ENCODE assay signal across 9 mouse cellular contexts in the genomic region with DNA sequence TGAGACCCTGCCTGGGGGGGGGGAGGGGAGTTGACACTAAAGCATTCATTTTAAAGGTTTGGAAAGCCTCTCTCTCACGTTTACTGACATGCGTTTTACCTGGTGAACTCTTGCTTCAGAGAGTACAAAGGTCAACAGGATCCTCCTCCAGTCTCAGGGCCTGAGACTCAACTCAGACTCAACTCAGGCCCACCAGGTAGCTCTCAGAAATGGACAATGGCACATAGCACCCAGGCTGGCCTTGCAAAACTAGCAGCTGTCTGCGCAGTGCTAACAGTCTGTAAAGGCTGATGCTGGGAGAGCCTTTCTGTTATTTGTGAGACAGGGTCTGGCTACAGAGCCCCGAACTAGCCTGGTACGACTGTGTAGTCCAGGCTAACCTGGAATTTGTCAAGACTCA. TPM values are rescaled to one million over a fixed set of nuclear protein-coding genes. Genes with fewer than 3 reads are reported as not detected.
DNase-seq lines count a peak whose midpoint lies in the region; ATAC-seq and TF ChIP-seq lines count a peak whose summit lies in the region.
"Had no signal": no experiment of that assay in that cellular context is flagged by ENCODE, and none has a peak within 500 bp of the region (broad histone marks: within the 10 kb centered on the region; RNA-seq: fewer than 3 reads in every experiment).

No protein-coding gene starts in this region.

- H3K9me3 ChIP-seq in heart, embryonic 11.5 days (replicated peaks; ENCODE audit: control insufficient read depth, low read length): no peaks in the 10 kb centered on the region
- H3K9me3 ChIP-seq in intestine, embryonic 14.5 days (ENCODE audit: control insufficient read depth, low read length): no peaks in the 10 kb centered on the region
- H3K9me3 ChIP-seq in midbrain, embryonic 11.5 days (ENCODE audit: control insufficient read depth, low read length): no peaks in the 10 kb centered on the region

- H3K27ac ChIP-seq in heart, embryonic 11.5 days (ENCODE audit: low read depth, low read length): peak overlapping the region; percentile 83; the same call in 1 of the 2 replicates
- H3K27ac ChIP-seq in bone marrow macrophage, adult 2 months (ENCODE audit: insufficient read depth, low read depth, low read length): no peak overlapping the region
- 0 out of 2 replicates have a peak overlapping the region, but pooled peaks have one; percentile 57 for H3K27ac ChIP-seq in intestine, embryonic 14.5 days (ENCODE audit: low read depth)
- no peak overlapping the region for H3K27ac ChIP-seq in midbrain, embryonic 11.5 days (ENCODE audit: low read depth, low read length)

- H3K4me3 ChIP-seq in heart, embryonic 11.5 days (ENCODE audit: low read depth, low read length): peak overlapping the region; percentile 70
- peak overlapping the region; percentile 77 for H3K4me3 ChIP-seq in bone marrow macrophage, adult 2 months (ENCODE audit: insufficient read depth, low read length)
- peak overlapping the region; percentile 85 for H3K4me3 ChIP-seq in intestine, embryonic 14.5 days (ENCODE audit: low read depth, low read length)
- no peak overlapping the region; the same call in 1 of the 2 replicates for H3K4me3 ChIP-seq in midbrain, embryonic 11.5 days (ENCODE audit: low read depth, low read length)

- H3K9ac ChIP-seq in heart, embryonic 11.5 days (ENCODE audit: low read depth, low read length): peak overlapping the region; percentile 80
- H3K9ac ChIP-seq in intestine, embryonic 14.5 days (ENCODE audit: low read length): peak overlapping the region; percentile 79
- 0 out of 2 replicates have a peak overlapping the region, but pooled peaks have one; percentile 9 for H3K9ac ChIP-seq in midbrain, embryonic 11.5 days (ENCODE audit: low read length)

- no peaks in the 10 kb centered on the region for H3K36me3 ChIP-seq in heart, embryonic 11.5 days (ENCODE audit: control insufficient read depth, insufficient read depth, low read length)
- no peaks in the 10 kb centered on the region for H3K36me3 ChIP-seq in intestine, embryonic 14.5 days (ENCODE audit: control insufficient read depth, insufficient read depth, low read length)
- no peaks in the 10 kb centered on the region for H3K36me3 ChIP-seq in midbrain, embryonic 11.5 days (ENCODE audit: control insufficient read depth, insufficient read depth, low read length)

- H3K4me2 ChIP-seq in heart, embryonic 11.5 days: peak overlapping the region; percentile 74
- H3K4me2 ChIP-seq in intestine, embryonic 14.5 days (ENCODE audit: low read length): peak overlapping the region; percentile 53
- H3K4me2 ChIP-seq in midbrain, embryonic 11.5 days: peak overlapping the region; percentile 85; the same call in 1 of the 2 replicates

- no peak for TF ChIP-seq POLR2A in bone marrow macrophage, adult 2 months (IDR thresholded peaks at IDR 0.05; ENCODE audit: borderline replicate concordance, low read depth, low read length)

- TF ChIP-seq CTCF in bone marrow macrophage, adult 2 months (IDR thresholded peaks at IDR 0.05; ENCODE audit: low read depth, low read length): no peak

- intact Hi-C loops in left cerebral cortex, postnatal 14 days (cut with DNase I): loop anchor here (5.0 kb wide), 1 partner anchor 61 kb away; a partner anchor contains a TSS
- intact Hi-C loops in gastrocnemius, postnatal 14 days (cut with DNase I; ENCODE audit: low total_unique reads): no loop called here

- H3K4me1 ChIP-seq in heart, embryonic 11.5 days (ENCODE audit: control insufficient read depth, insufficient read depth, low read length): peaks cover 23% of the 10 kb centered on the region
- peaks cover 25% of the 10 kb centered on the region for H3K4me1 ChIP-seq in bone marrow macrophage, adult 2 months (ENCODE audit: control insufficient read depth, insufficient read depth, low read length)
- H3K4me1 ChIP-seq in intestine, embryonic 14.5 days (replicated peaks; ENCODE audit: control insufficient read depth, insufficient read depth, low read length): peaks cover 36% of the 10 kb centered on the region
- H3K4me1 ChIP-seq in midbrain, embryonic 11.5 days (ENCODE audit: control insufficient read depth, insufficient read depth, low read length): peaks cover 25% of the 10 kb centered on the region

- 39% methylated on average over 5 of the region's 5 CpGs for WGBS in heart, embryonic 11.5 days (ENCODE audit: insufficient replicate concordance)
- 65% methylated on average over 5 of the region's 5 CpGs for WGBS in intestine, embryonic 14.5 days
- 54% methylated on average over 5 of the region's 5 CpGs for WGBS in midbrain, embryonic 11.5 days

- no peak for ATAC-seq in heart, embryonic 11.5 days (replicated peaks; ENCODE audit: insufficient number of reproducible peaks, low FRiP score, low TSS enrichment)
- no peak for ATAC-seq in intestine, embryonic 14.5 days (replicated peaks; ENCODE audit: low FRiP score, low TSS enrichment, low read depth)
- ATAC-seq in midbrain, embryonic 11.5 days (ENCODE audit: low FRiP score): no peak
- ATAC-seq in erythroid progenitor cell, adult 5-6 weeks (replicated peaks; ENCODE audit: low FRiP score, poor library complexity, severe bottlenecking): no peak

- DNase-seq in heart, postnatal 4 days: no peak
- no peak for DNase-seq in intestine, embryonic 14.5 days (ENCODE audit: low spot score)
- peak; percentile 86 for DNase-seq in midbrain, embryonic 11.5 days (ENCODE audit: low spot score, missing footprints)
- DNase-seq in left cerebral cortex, postnatal 14 days (ENCODE audit: low spot score in 2 of 2): no peak
- no peak for DNase-seq in gastrocnemius, postnatal 14 days

- no peaks in the 10 kb centered on the region for H3K27me3 ChIP-seq in heart, embryonic 11.5 days (ENCODE audit: control insufficient read depth, insufficient read depth, low read length)
- no peaks in the 10 kb centered on the region for H3K27me3 ChIP-seq in intestine, embryonic 14.5 days (replicated peaks; ENCODE audit: control insufficient read depth, insufficient read depth, low read length)
- H3K27me3 ChIP-seq in midbrain, embryonic 11.5 days (ENCODE audit: control insufficient read depth, insufficient read depth, low read length): peaks cover 5% of the 10 kb centered on the region; the same call in 1 of the 2 replicates

RNA-seq across cellular contexts. Expression of a gene that starts 1.3 kb away (rescaled TPM):
- polyA plus RNA-seq in heart, embryonic 11.5 days (2014; fragmentation: Nextera tagmentation; extraction: Ambion mirVana): 306 and 317 TPM in 2 replicates
- total RNA-seq in heart, postnatal 4 days (2021): 10 to 100 TPM; 73.5 to 81.4 TPM
- polyA plus RNA-seq in bone marrow macrophage, adult 2 months (2012; ENCODE audit: insufficient read depth, insufficient read length, missing spikeins): 42.6 and 49.9 TPM in 2 replicates
- 173 and 179 TPM in 2 replicates for polyA plus RNA-seq in intestine, embryonic 14.5 days (2014; fragmentation: Nextera tagmentation; extraction: Ambion mirVana)
- polyA plus RNA-seq in midbrain, embryonic 11.5 days (2014; fragmentation: Nextera tagmentation; extraction: Ambion mirVana): 80.0 and 86.1 TPM in 2 replicates
- total RNA-seq in left cerebral cortex, postnatal 14 days (2021): 100 to 1,000 TPM; 130 to 134 TPM
- total RNA-seq in erythroid progenitor cell, adult 5-6 weeks (2015; ENCODE audit: low replicate concordance): 0.72 and 9.2 TPM in 2 replicates
- 0.64 and 5.5 TPM in 2 replicates for total RNA-seq in erythroid progenitor cell, adult 5-6 weeks (2017; ENCODE audit: low replicate concordance)
- 100 to 1,000 TPM in 1 of 2 experiments, 10 to 100 TPM in 1; 96.4 to 147 TPM for total RNA-seq in gastrocnemius, postnatal 14 days (2021)

RNA-seq across cellular contexts. Expression of a gene that starts 32.6 kb away (rescaled TPM):
- polyA plus RNA-seq in heart, embryonic 11.5 days (2014; fragmentation: Nextera tagmentation; extraction: Ambion mirVana): 0.13 and 0.59 TPM in 2 replicates
- under 1 TPM in 1 of 2 experiments, not detected in 1; 0.27 TPM for total RNA-seq in heart, postnatal 4 days (2021)
- polyA plus RNA-seq in bone marrow macrophage, adult 2 months (2012; ENCODE audit: insufficient read depth, insufficient read length, missing spikeins): not detected in 2 replicates
- polyA plus RNA-seq in intestine, embryonic 14.5 days (2014; fragmentation: Nextera tagmentation; extraction: Ambion mirVana): 0.46 and 0.47 TPM in 2 replicates
- 0.59 and 0.87 TPM in 2 replicates for polyA plus RNA-seq in midbrain, embryonic 11.5 days (2014; fragmentation: Nextera tagmentation; extraction: Ambion mirVana)
- 10 to 100 TPM; 42.1 to 44.0 TPM for total RNA-seq in left cerebral cortex, postnatal 14 days (2021)
- total RNA-seq in erythroid progenitor cell, adult 5-6 weeks (2015; ENCODE audit: low replicate concordance): not detected in 2 replicates
- not detected in 2 replicates for total RNA-seq in erythroid progenitor cell, adult 5-6 weeks (2017; ENCODE audit: low replicate concordance)
- total RNA-seq in gastrocnemius, postnatal 14 days (2021): not detected
- polyA plus RNA-seq: small intestine, adult 2 months had no signal

Comparison
In these comparisons a context has a peak if more than half of its experiments do, and no peak if none do; other contexts are left out.
1. H3K27ac ChIP-seq: peak in heart, embryonic 11.5 days (single experiment) and intestine, embryonic 14.5 days (single experiment); none in bone marrow macrophage, adult 2 months (single experiment) and midbrain, embryonic 11.5 days (single experiment).
2. H3K9ac ChIP-seq: peak in every context shown above with its lines; median percentile 80 in heart, embryonic 11.5 days; 79 in intestine, embryonic 14.5 days; 9 in midbrain, embryonic 11.5 days.
3. RNA of a gene that starts 1.3 kb away (total RNA-seq): 96.4 to 147 TPM in gastrocnemius, postnatal 14 days, 130 to 134 TPM in left cerebral cortex, postnatal 14 days and 73.5 to 81.4 TPM in heart, postnatal 4 days; 0.64 to 9.2 TPM in erythroid progenitor cell, adult 5-6 weeks; every median in the first group is over 4 times any median in the second.
4. RNA of a gene that starts 32.6 kb away (total RNA-seq): 42.1 to 44.0 TPM in left cerebral cortex, postnatal 14 days; 0.27 TPM in heart, postnatal 4 days, not detected in gastrocnemius, postnatal 14 days and not detected in erythroid progenitor cell, adult 5-6 weeks; every median in the first group is over 10 times any median in the second.
5. Peak in every context shown above with its lines, with median percentiles within 50 percentile points of each other: H3K4me2 ChIP-seq.